10 mouse cellular contexts compared by ENCODE assay signal in the genomic region with DNA sequence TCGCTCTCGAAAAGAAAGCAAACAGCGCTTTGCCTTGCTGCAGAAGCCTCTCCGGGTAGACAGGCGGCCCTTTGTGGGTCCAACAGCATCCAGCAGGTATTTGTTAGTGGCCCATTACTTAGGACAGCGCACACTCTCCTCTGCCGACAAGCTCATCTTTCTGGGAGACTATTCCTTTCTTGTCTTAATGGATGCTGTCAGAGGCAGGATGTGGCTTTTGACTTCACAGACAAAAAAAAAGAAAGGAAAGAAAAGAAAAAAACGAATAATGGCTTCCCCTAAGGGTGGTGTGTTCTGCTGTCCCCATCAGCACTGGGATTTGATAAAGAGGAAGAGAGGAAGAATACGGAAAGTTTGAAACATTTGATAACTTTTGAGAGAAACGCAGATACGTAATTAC.
A peak's percentile ranks its signal among the peaks of the same experiment; 100 is the strongest.
DNase-seq lines count a peak whose midpoint lies in the region; ATAC-seq and TF ChIP-seq lines count a peak whose summit lies in the region.
"Had no signal": no experiment of that assay in that cellular context is flagged by ENCODE, and none has a peak within 500 bp of the region (broad histone marks: within the 10 kb centered on the region; RNA-seq: fewer than 3 reads in every experiment).

No protein-coding gene starts in this region.

- no peak overlapping the region for H3K4me3 ChIP-seq in intestine, embryonic 14.5 days (ENCODE audit: low read depth, low read length)
- no peak overlapping the region for H3K4me3 ChIP-seq in intestine, embryonic 16.5 days (ENCODE audit: low read length)
- H3K4me3 ChIP-seq in ES-Bruce4 (ENCODE audit: low read depth, low read length) = no peak overlapping the region
- H3K4me3 ChIP-seq in forebrain, embryonic 13.5 days = no peak overlapping the region
- H3K4me3 ChIP-seq in midbrain, embryonic 11.5 days (ENCODE audit: low read depth, low read length) = no peak overlapping the region
- H3K4me3 ChIP-seq: heart, adult 2 months had no signal

- no peak overlapping the region for H3K9ac ChIP-seq in intestine, embryonic 14.5 days (ENCODE audit: low read length)
- no peak overlapping the region for H3K9ac ChIP-seq in intestine, embryonic 16.5 days (ENCODE audit: low read depth, low read length)
- H3K9ac ChIP-seq in ES-Bruce4 (ENCODE audit: low read depth, poor library complexity, severe bottlenecking) = peak overlapping the region; percentile 60
- H3K9ac ChIP-seq in forebrain, embryonic 13.5 days = no peak overlapping the region
- no peak overlapping the region for H3K9ac ChIP-seq in midbrain, embryonic 11.5 days (ENCODE audit: low read length)

- H3K27ac ChIP-seq in intestine, embryonic 14.5 days (ENCODE audit: low read depth) = no peak overlapping the region
- H3K27ac ChIP-seq in intestine, embryonic 16.5 days (ENCODE audit: low read length) = no peak overlapping the region
- H3K27ac ChIP-seq in ES-Bruce4 (ENCODE audit: insufficient read depth, low read length) = peak overlapping the region; percentile 31
- no peak overlapping the region for H3K27ac ChIP-seq in forebrain, embryonic 13.5 days
- H3K27ac ChIP-seq in midbrain, embryonic 11.5 days (ENCODE audit: low read depth, low read length) = no peak overlapping the region
- H3K27ac ChIP-seq: heart, adult 2 months had no signal

- H3K36me3 ChIP-seq in intestine, embryonic 14.5 days (ENCODE audit: control insufficient read depth, insufficient read depth, low read length) = no peaks in the 10 kb centered on the region
- no peaks in the 10 kb centered on the region for H3K36me3 ChIP-seq in intestine, embryonic 16.5 days (ENCODE audit: control insufficient read depth, insufficient read depth, low read length)
- H3K36me3 ChIP-seq in ES-Bruce4 (ENCODE audit: control insufficient read depth, insufficient read depth, low read length, poor library complexity, severe bottlenecking) = no peaks in the 10 kb centered on the region
- no peaks in the 10 kb centered on the region for H3K36me3 ChIP-seq in forebrain, embryonic 13.5 days (ENCODE audit: poor library complexity, severe bottlenecking)
- no peaks in the 10 kb centered on the region for H3K36me3 ChIP-seq in midbrain, embryonic 11.5 days (ENCODE audit: control insufficient read depth, insufficient read depth, low read length)
- H3K36me3 ChIP-seq: G1E had no signal

- peaks cover 20% of the 10 kb centered on the region for H3K4me1 ChIP-seq in intestine, embryonic 14.5 days (replicated peaks; ENCODE audit: control insufficient read depth, insufficient read depth, low read length)
- H3K4me1 ChIP-seq in intestine, embryonic 16.5 days (ENCODE audit: control insufficient read depth, insufficient read depth, low read length) = peaks cover 13% of the 10 kb centered on the region
- no peaks in the 10 kb centered on the region for H3K4me1 ChIP-seq in ES-Bruce4 (ENCODE audit: control insufficient read depth, insufficient read depth, low read length)
- peaks cover 17% of the 10 kb centered on the region for H3K4me1 ChIP-seq in forebrain, embryonic 13.5 days
- H3K4me1 ChIP-seq in midbrain, embryonic 11.5 days (ENCODE audit: control insufficient read depth, insufficient read depth, low read length) = peaks cover 16% of the 10 kb centered on the region

- H3K4me2 ChIP-seq in intestine, embryonic 14.5 days (ENCODE audit: low read length) = peak overlapping the region; percentile 41
- no peak overlapping the region for H3K4me2 ChIP-seq in intestine, embryonic 16.5 days (ENCODE audit: low read depth, low read length)
- H3K4me2 ChIP-seq in forebrain, embryonic 13.5 days = peak overlapping the region; percentile 43
- H3K4me2 ChIP-seq in midbrain, embryonic 11.5 days = peak overlapping the region; percentile 28

- 0 out of 2 replicates have a peak, but pooled peaks cover 3% of the 10 kb centered on the region for H3K9me3 ChIP-seq in intestine, embryonic 14.5 days (ENCODE audit: control insufficient read depth, low read length)
- H3K9me3 ChIP-seq in intestine, embryonic 16.5 days (ENCODE audit: control insufficient read depth, low read length) = no peaks in the 10 kb centered on the region
- H3K9me3 ChIP-seq in ES-Bruce4 (replicated peaks; ENCODE audit: control insufficient read depth, insufficient read depth, low read length, poor library complexity, severe bottlenecking) = peaks cover 7% of the 10 kb centered on the region
- H3K9me3 ChIP-seq in forebrain, embryonic 13.5 days (replicated peaks) = no peaks in the 10 kb centered on the region
- H3K9me3 ChIP-seq in midbrain, embryonic 11.5 days (ENCODE audit: control insufficient read depth, low read length) = no peaks in the 10 kb centered on the region
- H3K9me3 ChIP-seq: G1E had no signal

- TF ChIP-seq POLR2A in ES-Bruce4 (IDR thresholded peaks at IDR 0.05; ENCODE audit: insufficient read depth, low read length) = no peak

- no peaks in the 10 kb centered on the region for H3K27me3 ChIP-seq in intestine, embryonic 14.5 days (replicated peaks; ENCODE audit: control insufficient read depth, insufficient read depth, low read length)
- no peaks in the 10 kb centered on the region for H3K27me3 ChIP-seq in intestine, embryonic 16.5 days (replicated peaks; ENCODE audit: control insufficient read depth, insufficient read depth, low read length)
- no peaks in the 10 kb centered on the region for H3K27me3 ChIP-seq in ES-Bruce4 (ENCODE audit: control insufficient read depth, insufficient read depth, low read length, poor library complexity, severe bottlenecking)
- H3K27me3 ChIP-seq in forebrain, embryonic 13.5 days = 0 out of 2 replicates have a peak, but pooled peaks cover 3% of the 10 kb centered on the region
- H3K27me3 ChIP-seq in midbrain, embryonic 11.5 days (ENCODE audit: control insufficient read depth, insufficient read depth, low read length) = no peaks in the 10 kb centered on the region

- 13% methylated on average over 11 of the region's 11 CpGs for WGBS in intestine, embryonic 14.5 days
- 27% methylated on average over 11 of the region's 11 CpGs for WGBS in intestine, embryonic 16.5 days
- WGBS in forebrain, embryonic 13.5 days = 13% methylated on average over 11 of the region's 11 CpGs
- 14% methylated on average over 11 of the region's 11 CpGs for WGBS in midbrain, embryonic 11.5 days

- no peak for TF ChIP-seq EP300 in ES-Bruce4 (IDR thresholded peaks at IDR 0.05; ENCODE audit: insufficient read depth, low read depth, low read length)

- no peak for TF ChIP-seq CTCF in ES-Bruce4 (IDR thresholded peaks at IDR 0.05; ENCODE audit: low read depth, low read length)

- ATAC-seq in intestine, embryonic 14.5 days (replicated peaks; ENCODE audit: low FRiP score, low TSS enrichment, low read depth) = no peak
- ATAC-seq in intestine, embryonic 16.5 days = no peak
- ATAC-seq in forebrain, embryonic 13.5 days = no peak
- no peak for ATAC-seq in midbrain, embryonic 11.5 days (ENCODE audit: low FRiP score)

- no peak for DNase-seq in intestine, embryonic 14.5 days (ENCODE audit: low spot score)
- no peak for DNase-seq in midbrain, embryonic 11.5 days (ENCODE audit: low spot score, missing footprints)
- DNase-seq in spleen, postnatal 36 days (ENCODE audit: low spot score in 2 of 2) = no peak
- no peak for DNase-seq in c-Kit-positive CD71-positive TER-119-positive erythroid progenitor cells, embryonic 14.5 days (ENCODE audit: low spot score)
- no peak for DNase-seq in adrenal gland, adult 18-20 months (ENCODE audit: low spot score in 2 of 2)
- DNase-seq: heart, adult 2 months had no signal
